8 mouse cellular contexts compared by ENCODE assay signal in genomic region chr1:52578298-52579056, GRCm38 (mm10). TPM values are rescaled to one million over a fixed set of nuclear protein-coding genes. Genes with fewer than 3 reads are reported as not detected.
A peak's percentile ranks its signal among the peaks of the same experiment; 100 is the strongest.
DNase-seq lines count a peak whose midpoint lies in the region; ATAC-seq and TF ChIP-seq lines count a peak whose summit lies in the region.

No protein-coding gene starts in this region.

- no peak overlapping the region for H3K27ac ChIP-seq in kidney, adult 2 months (ENCODE audit: insufficient read depth, low read depth, low read length)
- peak overlapping the region; percentile 70 for H3K27ac ChIP-seq in heart, embryonic 15.5 days
- H3K27ac ChIP-seq in left cerebral cortex, adult 2 months = peak overlapping the region; percentile 24; the same call in 1 of the 2 replicates

- H3K9me3 ChIP-seq in heart, embryonic 15.5 days (replicated peaks) = no peaks in the 10 kb centered on the region

- intact Hi-C loops in left cerebral cortex, adult 2 months (cut with DNase I) = no loop called here

- no peak overlapping the region for H3K4me3 ChIP-seq in kidney, adult 2 months (ENCODE audit: insufficient read depth, low read depth, low read length)
- no peak overlapping the region for H3K4me3 ChIP-seq in heart, embryonic 15.5 days
- no peak overlapping the region for H3K4me3 ChIP-seq in left cerebral cortex, adult 2 months

- H3K27me3 ChIP-seq in kidney, adult 2 months (replicated peaks; ENCODE audit: control insufficient read depth, insufficient read depth, low read length) = no peaks in the 10 kb centered on the region
- H3K27me3 ChIP-seq in heart, embryonic 15.5 days = no peaks in the 10 kb centered on the region

- TF ChIP-seq CTCF in kidney, adult 2 months (conservative IDR thresholded peaks at IDR 0.05; ENCODE audit: insufficient read depth, insufficient read length, low read depth, low read length) = no peak
- TF ChIP-seq CTCF in left cerebral cortex, adult 2 months (IDR thresholded peaks at IDR 0.05) = no peak

- H3K9ac ChIP-seq in heart, embryonic 15.5 days = no peak overlapping the region

- ATAC-seq in heart, embryonic 15.5 days (replicated peaks; ENCODE audit: insufficient number of reproducible peaks, insufficient read depth, low FRiP score, low read depth) = peak; percentile 69

- no peak for TF ChIP-seq POLR2A in kidney, adult 2 months (IDR thresholded peaks at IDR 0.05; ENCODE audit: low read depth, low read length)

- H3K4me1 ChIP-seq in kidney, adult 2 months (ENCODE audit: control insufficient read depth, insufficient read depth, low read length) = no peaks in the 10 kb centered on the region
- peaks cover 20% of the 10 kb centered on the region for H3K4me1 ChIP-seq in heart, embryonic 15.5 days (replicated peaks)

- no peaks in the 10 kb centered on the region for H3K36me3 ChIP-seq in kidney, adult 2 months (ENCODE audit: control insufficient read depth, insufficient read depth, low read length)
- no peaks in the 10 kb centered on the region for H3K36me3 ChIP-seq in heart, embryonic 15.5 days

- H3K4me2 ChIP-seq in heart, embryonic 15.5 days = peak overlapping the region; percentile 5; the same call in 1 of the 2 replicates

- 36% methylated on average over 5 of the region's 5 CpGs for WGBS in kidney, adult 2 months
- WGBS in heart, embryonic 15.5 days = 15% methylated on average over 5 of the region's 5 CpGs

- DNase-seq in kidney, adult 2 months = peak; percentile 7
- no peak for DNase-seq in kidney, adult 8-10 months
- peak; percentile 70 for DNase-seq in embryo, embryonic 10 days (ENCODE audit: low spot score)
- DNase-seq in left cerebral cortex, adult 2 months (ENCODE audit: extremely low spot score in 1 of 2, low spot score in 2 of 2) = peak; percentile 17 to 18
- DNase-seq in lung, postnatal 36 days = peak; percentile 74
- peak; percentile 39 for DNase-seq in right cerebral cortex, postnatal 4 days
- DNase-seq in adrenal gland, adult 8-10 months = no peak

RNA-seq across cellular contexts. Expression of gene Nemp2, which starts 52.0 kb away (rescaled TPM):
- polyA plus RNA-seq in kidney, adult 2 months (2012; rRNA removed) = 2.9 and 3.9 TPM in 2 replicates
- 4.4 and 5.2 TPM in 2 replicates for polyA plus RNA-seq in heart, embryonic 15.5 days (2015; fragmentation: Nextera tagmentation; extraction: Ambion mirVana)
- total RNA-seq in left cerebral cortex, adult 2 months (2021) = 1 to 10 TPM; 3.2 to 6.0 TPM
- 1 to 10 TPM; 3.2 to 5.9 (median 4.9) TPM for total RNA-seq in adrenal gland, adult 8-10 months (2022)

Comparison
In these comparisons a context has a peak if more than half of its experiments do, and no peak if none do; other contexts are left out.
1. DNase-seq: peak in kidney, adult 2 months (single experiment), embryo, embryonic 10 days (single experiment), left cerebral cortex, adult 2 months (2 of 2), lung, postnatal 36 days (single experiment) and right cerebral cortex, postnatal 4 days (single experiment); none in kidney, adult 8-10 months (0 of 2) and adrenal gland, adult 8-10 months (single experiment).